Mouse (Mus musculus) neutrophil, adult 5-6 weeks (primary cell): ENCODE results near the gene Nipa1. TPM values are rescaled to one million over a fixed set of nuclear protein-coding genes. Genes with fewer than 3 reads are reported as not detected.
"Not testable (repeated sequence)": the region's sequence is repeated elsewhere in the genome, so short reads cannot be mapped to it uniquely, and the experiment has no call there.

ENCODE experiments used
- ATAC-seq: fragments of 151-379, 151-347 bp; 2 replicates; pipeline ENCODE4 v1.8.0; 2017; ENCODE audit warnings: mild to moderate bottlenecking, moderate TSS enrichment; ENCODE audit not compliant: insufficient number of reproducible peaks, poor library complexity, low FRiP score, severe bottlenecking; ENCODE audit errors: extremely low read depth
- total RNA-seq: library from RNA; stranded (forward); fragments of 200-1000 nt; gene quantifications from 2 replicates; pipeline ENCODE4 v1.2.3, GENCODE M21; 2017

Gene Nipa1
- total RNA-seq = 0.25 and 0.47 TPM in 2 replicates

DNA sequence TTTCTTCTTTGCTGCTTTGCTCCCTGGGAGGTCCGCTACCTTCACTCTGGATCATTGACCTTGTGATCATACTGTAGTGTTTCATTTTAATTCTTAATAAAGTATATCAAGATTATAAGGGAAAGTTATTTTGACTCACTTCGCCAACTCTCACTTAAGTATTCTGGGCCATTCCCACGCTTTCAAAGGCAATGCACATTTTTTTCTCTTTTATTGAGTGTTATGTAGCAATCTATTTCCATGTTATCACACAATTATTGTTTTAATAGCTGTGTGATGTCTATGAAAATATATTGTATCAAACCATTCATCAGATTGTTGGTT, at the start of gene Nipa1:
Gene Nipa1, minus strand, starts transcription at position 25 of the 324 bp plus-strand sequence.
- no peak for ATAC-seq

- no peak for ATAC-seq
These were observed 46.9 kb upstream of the Nipa1 start for GRCm38 (mm10) chr7:56066634-56067033.

DNA sequence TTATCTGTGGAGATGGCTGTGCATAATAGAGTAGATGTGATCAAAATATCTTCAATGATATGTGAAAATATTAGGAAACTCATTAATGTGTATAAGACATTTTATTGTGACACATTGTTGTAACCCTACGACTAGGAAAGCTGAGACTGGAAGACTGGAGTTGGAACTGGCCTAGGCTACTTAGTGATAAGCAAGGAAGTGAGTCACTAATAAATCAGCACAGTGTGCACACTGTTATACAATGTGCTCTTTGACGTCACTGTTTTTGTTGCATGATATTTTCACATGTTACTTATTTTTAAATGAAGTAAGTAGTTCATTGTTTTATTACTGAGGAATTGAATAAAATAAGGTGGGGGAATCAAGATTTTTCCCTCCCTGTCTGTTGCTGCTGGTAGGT, 46.4 kb upstream of the Nipa1 start:
- ATAC-seq = no peak

- ATAC-seq = no peak
These were observed 45.1 kb upstream of the Nipa1 start for GRCm38 (mm10) chr7:56064876-56065275.

- no peak for ATAC-seq
These were observed 35.6 kb upstream of the Nipa1 start for GRCm38 (mm10) chr7:56055338-56055737.

DNA sequence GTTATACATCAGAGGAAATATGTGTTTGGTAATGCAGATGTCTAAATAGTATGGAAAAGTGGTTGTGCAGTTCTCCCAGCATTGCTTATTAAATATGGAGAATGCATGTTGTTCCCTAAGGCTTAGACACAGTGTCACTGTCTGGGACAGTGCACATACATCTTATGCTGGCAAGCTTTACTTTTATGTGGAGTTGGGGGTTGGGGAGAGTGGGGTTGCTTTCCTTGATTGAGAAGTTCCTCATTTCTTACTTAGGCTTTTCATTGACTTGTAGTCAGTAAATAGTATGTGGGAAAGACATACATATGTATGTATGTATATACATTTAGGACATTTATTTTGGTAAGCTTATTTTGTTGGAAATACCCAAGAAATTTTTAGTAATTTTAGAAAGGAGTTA, 33.2 kb upstream of the Nipa1 start:
- no peak for ATAC-seq

DNA sequence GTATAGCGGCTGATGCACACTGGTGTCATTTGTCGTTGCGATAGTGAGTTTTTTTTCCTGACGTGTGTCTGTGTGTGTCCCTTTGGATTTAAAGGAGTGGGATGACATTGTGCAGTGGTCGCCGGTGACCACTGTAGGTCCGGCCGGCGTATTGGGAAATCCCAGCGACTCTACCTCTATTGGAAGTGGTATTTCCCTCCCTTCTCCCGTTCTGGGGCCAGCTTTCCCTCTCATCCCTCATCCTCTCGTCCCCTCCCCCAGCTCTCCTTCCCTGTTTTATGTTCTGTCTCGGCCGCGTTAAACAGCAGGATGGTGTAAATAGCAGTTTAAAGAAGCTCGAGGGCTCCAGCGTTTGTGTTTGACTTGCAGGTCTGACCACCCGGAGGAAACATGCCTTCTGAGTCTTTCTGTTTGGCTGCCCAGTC, 30.7 kb upstream of the Nipa1 start:
- ATAC-seq = no peak

DNA sequence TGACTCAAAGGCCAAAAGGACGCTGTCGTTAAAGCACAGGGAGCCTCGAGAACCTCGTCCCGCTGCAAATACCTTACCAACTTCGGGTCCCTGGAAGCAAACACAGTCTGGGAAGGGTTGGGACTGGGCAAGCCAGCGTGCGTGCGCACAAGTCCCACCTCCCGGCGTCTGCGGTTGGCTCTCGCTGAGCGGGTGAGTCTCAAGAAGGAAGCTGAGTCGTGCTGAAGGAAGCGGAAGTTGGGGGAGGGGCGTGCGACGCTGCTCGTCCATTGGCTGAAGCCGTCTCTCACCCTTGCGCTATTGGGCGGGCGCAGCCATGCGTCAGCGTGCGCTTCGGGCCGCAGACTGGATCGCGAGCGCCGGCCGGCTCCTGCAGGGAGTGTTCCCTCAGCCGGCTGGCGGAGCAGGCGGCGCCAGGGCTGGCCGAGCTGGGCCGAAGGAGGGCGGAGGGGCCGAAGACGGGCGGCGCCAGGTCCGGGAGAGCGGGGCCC, 30.1 kb upstream of the Nipa1 start, which contains the start of gene Herc2:
Gene Herc2, plus strand, starts transcription at position 366 of the 491 bp plus-strand sequence.
- ATAC-seq = peak; percentile 100

DNA sequence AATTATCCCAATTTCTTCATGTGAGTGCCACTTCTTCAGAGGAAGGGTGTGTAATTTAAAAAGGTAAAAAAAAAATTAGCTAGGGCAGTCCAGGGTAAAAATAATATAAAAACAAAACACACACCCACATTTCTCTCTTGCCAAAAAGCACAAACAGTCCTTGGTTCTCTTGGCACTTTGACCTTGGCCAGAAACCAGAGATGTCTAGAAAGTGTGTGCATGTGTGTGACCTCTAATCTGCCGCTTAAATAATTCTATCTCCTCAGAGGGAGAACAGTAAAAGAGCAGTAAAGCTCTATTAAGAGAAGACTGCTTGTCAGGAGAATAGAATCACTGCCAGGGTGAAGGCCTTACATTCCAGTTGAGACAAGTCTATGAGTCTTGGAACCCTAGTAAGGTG, 27.4 kb upstream of the Nipa1 start:
- ATAC-seq = no peak

GRCm38 (mm10) chr7:56044267-56044629, 24.5 kb upstream of the Nipa1 start:
- no peak for ATAC-seq

GRCm38 (mm10) chr7:56043577-56044266, 24.0 kb upstream of the Nipa1 start:
- no peak for ATAC-seq

DNA sequence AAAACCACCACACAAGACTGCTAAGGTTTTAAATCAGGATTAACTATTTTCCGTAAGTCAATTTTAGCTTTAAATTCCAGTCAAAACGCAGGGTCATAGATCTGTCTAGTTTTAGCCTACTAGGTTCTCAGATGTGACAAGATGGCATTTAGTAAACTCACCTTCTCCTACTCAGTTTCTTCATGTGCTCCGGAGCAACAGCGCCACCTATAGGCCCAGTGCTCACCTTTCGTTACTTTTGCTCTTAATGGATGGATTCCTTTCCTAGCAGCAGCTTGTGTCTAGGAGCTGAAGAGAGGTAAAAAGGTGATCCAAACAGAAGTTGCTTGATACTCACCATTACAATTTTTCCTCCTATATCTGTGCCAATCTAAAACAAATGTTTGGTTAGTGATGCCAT, 22.6 kb upstream of the Nipa1 start:
- ATAC-seq = peak; percentile 95

- no peak for ATAC-seq
These were observed 3.8 kb upstream of the Nipa1 start for GRCm38 (mm10) chr7:56023586-56023985.

DNA sequence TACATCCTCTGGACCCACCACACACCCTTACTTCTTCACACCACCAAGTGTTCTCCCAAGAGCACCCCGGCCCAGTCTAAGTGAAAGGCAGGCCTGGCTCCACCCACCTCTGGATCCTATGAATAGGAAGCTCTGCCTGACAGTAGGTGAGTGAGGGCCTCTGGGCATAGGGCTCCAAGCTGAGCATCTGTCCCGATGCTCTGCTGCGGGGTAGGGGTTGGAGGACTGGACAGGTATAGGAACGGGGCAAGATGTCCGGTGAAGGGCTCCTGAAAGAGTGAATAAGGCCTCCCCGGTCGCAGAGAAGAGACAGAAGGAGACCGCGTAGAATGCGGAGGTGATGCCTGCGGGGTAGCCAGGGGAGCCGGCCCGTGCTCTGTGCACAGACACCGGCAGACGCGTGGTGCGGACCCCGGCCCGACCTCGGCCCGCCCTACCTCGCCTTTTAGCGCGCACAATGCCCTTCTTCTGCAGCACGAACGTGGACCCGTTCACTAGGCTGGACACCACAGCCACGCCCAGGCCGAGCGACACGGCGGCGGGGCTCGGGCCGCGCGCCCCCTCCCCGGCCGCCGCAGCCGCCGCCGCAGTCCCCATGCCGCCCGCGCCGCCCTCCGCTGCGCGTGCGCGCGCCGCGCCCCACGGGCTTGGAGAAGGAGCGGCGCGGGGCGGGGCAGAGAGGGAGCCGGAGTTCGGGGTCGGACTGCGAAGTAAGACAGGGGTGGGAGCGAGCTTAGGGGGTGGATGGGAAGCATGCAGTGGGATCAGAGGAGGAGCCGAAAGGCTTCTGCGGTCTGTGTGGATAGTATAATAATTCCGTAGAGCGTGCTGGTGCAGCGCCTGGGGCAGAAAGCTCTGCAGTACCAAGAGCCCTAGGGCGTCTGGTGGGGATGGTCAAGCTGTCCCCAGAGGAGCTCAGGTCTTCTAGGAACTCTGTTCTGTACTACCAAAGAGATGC, 503 bp downstream of the Nipa1 start:
- ATAC-seq = no peak

GRCm38 (mm10) chr7:56018446-56018971, 1.2 kb downstream of the Nipa1 start:
- ATAC-seq = 0 out of 2 replicates have a peak, but pooled peaks have one; percentile 13

GRCm38 (mm10) chr7:56017761-56018160, 2.0 kb downstream of the Nipa1 start:
- no peak for ATAC-seq

- ATAC-seq = no peak
These were observed 3.9 kb downstream of the Nipa1 start for GRCm38 (mm10) chr7:56015837-56016236.

DNA sequence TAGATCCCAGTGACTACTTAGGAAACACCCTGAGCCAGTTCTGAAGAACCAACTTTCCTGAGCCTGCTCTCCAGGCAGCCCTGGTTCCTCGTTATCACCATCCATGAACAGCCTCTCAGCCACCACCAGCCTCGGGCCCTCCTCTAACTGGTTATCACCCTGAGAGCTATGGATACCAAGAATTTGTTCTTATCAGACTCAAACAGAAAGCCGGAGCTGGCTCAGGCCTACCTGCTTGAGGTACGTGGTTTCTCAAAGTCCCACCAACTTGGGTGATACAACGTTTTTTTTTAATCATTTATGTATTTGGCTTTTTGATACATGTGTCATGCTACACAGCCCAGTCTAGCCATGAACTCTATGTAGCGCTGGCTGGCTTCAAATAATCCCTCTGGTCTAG, 4.6 kb downstream of the Nipa1 start:
- ATAC-seq = no peak

GRCm38 (mm10) chr7:56014002-56014702, 5.6 kb downstream of the Nipa1 start:
- not testable (repeated sequence) for ATAC-seq
